Mouse (Mus musculus) heart, embryonic 13.5 days (tissue): ENCODE results near the gene Mfrp. TPM values are rescaled to one million over a fixed set of nuclear protein-coding genes. Genes with fewer than 3 reads are reported as not detected.

Source experiments
- ATAC-seq: fragments of 200-750 bp; cut with Nextera tagmentation; 2 replicates; pipeline ENCODE4 v1.8.0; 2017; ENCODE audit warnings: moderate TSS enrichment; ENCODE audit not compliant: insufficient number of reproducible peaks, low FRiP score, low TSS enrichment; ENCODE audit errors: extremely low read depth
- H3K27ac ChIP-seq: fragments of 300-500 bp; sonication (generic); replicated peaks from 2 replicates; pipeline ENCODE4 v1.5.1; 2015; ENCODE audit warnings: moderate library complexity, mild to moderate bottlenecking, inconsistent platforms
- H3K27me3 ChIP-seq: fragments of 300-500 bp; sonication (generic); replicated peaks from 2 replicates; pipeline ENCODE4 v1.6.1; 2015; ENCODE audit warnings: mild to moderate bottlenecking, inconsistent platforms
- H3K36me3 ChIP-seq: fragments of 300-500 bp; sonication (generic); 2 replicates; pipeline ENCODE4 v1.6.1; 2015; ENCODE audit warnings: mild to moderate bottlenecking, inconsistent platforms
- H3K4me1 ChIP-seq: fragments of 300-500 bp; sonication (generic); 2 replicates; pipeline ENCODE4 v1.6.1; 2015; ENCODE audit warnings: inconsistent platforms
- H3K4me2 ChIP-seq: fragments of 300-500 bp; sonication (generic); 2 replicates; pipeline ENCODE4 v1.6.1; 2015; ENCODE audit warnings: inconsistent platforms, mild to moderate bottlenecking, moderate library complexity
- H3K4me3 ChIP-seq: fragments of 300-500 bp; sonication (generic); 2 replicates; pipeline ENCODE4 v1.5.1; 2015; ENCODE audit warnings: moderate library complexity, mild to moderate bottlenecking, inconsistent platforms
- H3K9ac ChIP-seq: fragments of 300-500 bp; sonication (generic); 2 replicates; pipeline ENCODE4 v1.6.1; 2015; ENCODE audit warnings: inconsistent platforms, mild to moderate bottlenecking, moderate library complexity
- H3K9me3 ChIP-seq: fragments of 300-500 bp; sonication (generic); 2 replicates; pipeline ENCODE4 v1.6.1; 2016; ENCODE audit warnings: inconsistent platforms
- WGBS: fragments of 180-500 bp; shearing (Covaris S2); methylation state at CpG from one replicate; pipeline ENCODE4 v1.1.7; 2015; ENCODE audit warnings: mixed read lengths; 5-methylcytosine and 5-hydroxymethylcytosine counted together
- polyA plus RNA-seq: library from polyadenylated mRNA; unstranded; fragments of >200 nt; fragmentation: Nextera tagmentation; extraction: Ambion mirVana; gene quantifications from 2 replicates; pipeline ENCODE4 v1.2.1, GENCODE M21; 2015

Gene Mfrp
- polyA plus RNA-seq, 1 experiment from 2014 or later, result not detected

GRCm38 (mm10) chr9:44133287-44133686 is 31.8 kb downstream of the Mfrp start:
- H3K4me3 ChIP-seq, result peak overlapping the region; percentile 94
- peak overlapping the region; percentile 98 for H3K9ac ChIP-seq
- H3K27ac ChIP-seq, result peak overlapping the region; percentile 97
- no peak for ATAC-seq
- H3K36me3 ChIP-seq, result peaks cover 21% of the 10 kb centered on the region
- no peaks in the 10 kb centered on the region for H3K9me3 ChIP-seq
- no peaks in the 10 kb centered on the region for H3K27me3 ChIP-seq
- peak overlapping the region; percentile 89 for H3K4me2 ChIP-seq
- peaks cover 80% of the 10 kb centered on the region for H3K4me1 ChIP-seq
- 13% methylated on average over 2 of the region's 2 CpGs for WGBS

GRCm38 (mm10) chr9:44134101-44134850 is 32.7 kb downstream of the Mfrp start, which contains the start of gene Mcam:
Gene Mcam (plus strand): TSS chr9:44134469.
- Histone ChIP-seq H3K4me1 (peaks cover 83% of the 10 kb centered on the region), H3K27me3 (no peaks in the 10 kb centered on the region), H3K9me3 (no peaks in the 10 kb centered on the region), H3K27ac (peak within 1 kb of the TSS; percentile 97), H3K4me3 (peak within 1 kb of the TSS; percentile 94), H3K36me3 (peaks cover 31% of the 10 kb centered on the region), H3K4me2 (peak within 1 kb of the TSS; percentile 89), H3K9ac (peak within 1 kb of the TSS; percentile 98)
- under 1% methylated on average over 54 of the region's 55 CpGs for WGBS
- ATAC-seq, result peak; percentile 29; the same call in 1 of the 2 replicates

- peak; percentile 35; the same call in 1 of the 2 replicates for ATAC-seq
- WGBS, result 1% methylated on average over 49 of the region's 49 CpGs
These were observed 33.6 kb downstream of the Mfrp start for GRCm38 (mm10) chr9:44134851-44135730.

GRCm38 (mm10) chr9:44135731-44136411 is 34.3 kb downstream of the Mfrp start:
- peak overlapping the region; percentile 94 for H3K4me3 ChIP-seq
- H3K27ac ChIP-seq, result peak overlapping the region; percentile 97
- 9% methylated on average over 7 of the region's 7 CpGs for WGBS
- H3K4me1 ChIP-seq, result peaks cover 76% of the 10 kb centered on the region
- H3K4me2 ChIP-seq, result peak overlapping the region; percentile 89
- H3K9ac ChIP-seq, result peak overlapping the region; percentile 98
- peaks cover 46% of the 10 kb centered on the region for H3K36me3 ChIP-seq
- H3K27me3 ChIP-seq, result no peaks in the 10 kb centered on the region
- no peaks in the 10 kb centered on the region for H3K9me3 ChIP-seq
- no peak for ATAC-seq

More at GRCm38 (mm10) chr9:44134851-44135730, 33.6 kb downstream of the Mfrp start:
- peak overlapping the region; percentile 97 for H3K27ac ChIP-seq
- peak overlapping the region; percentile 89 for H3K4me2 ChIP-seq
- H3K27me3 ChIP-seq, result no peaks in the 10 kb centered on the region
- no peaks in the 10 kb centered on the region for H3K9me3 ChIP-seq
- H3K9ac ChIP-seq, result peak overlapping the region; percentile 98
- H3K4me1 ChIP-seq, result peaks cover 79% of the 10 kb centered on the region
- H3K4me3 ChIP-seq, result peak overlapping the region; percentile 94
- peaks cover 39% of the 10 kb centered on the region for H3K36me3 ChIP-seq

- Histone ChIP-seq H3K27me3 (no peaks in the 10 kb centered on the region), H3K4me2 (no peak overlapping the region), H3K9ac (no peak overlapping the region), H3K27ac (no peak overlapping the region), H3K9me3 (no peaks in the 10 kb centered on the region), H3K4me3 (no peak overlapping the region), H3K36me3 (peaks cover 66% of the 10 kb centered on the region), H3K4me1 (peaks cover 56% of the 10 kb centered on the region)
- ATAC-seq, result no peak
- whole genome bisulfite sequencing, result 46% methylated on average over 4 of the region's 4 CpGs
These were observed 36.3 kb downstream of the Mfrp start for GRCm38 (mm10) chr9:44137846-44138245.

GRCm38 (mm10) chr9:44141951-44142350 is 40.4 kb downstream of the Mfrp start:
- 67% methylated on average over 5 of the region's 5 CpGs for WGBS
- Histone ChIP-seq H3K4me3 (no peak overlapping the region), H3K9ac (no peak overlapping the region), H3K27me3 (no peaks in the 10 kb centered on the region), H3K27ac (no peak overlapping the region), H3K4me1 (peaks cover 46% of the 10 kb centered on the region), H3K4me2 (no peak overlapping the region), H3K9me3 (no peaks in the 10 kb centered on the region), H3K36me3 (peaks cover 94% of the 10 kb centered on the region)
- no peak for ATAC-seq

GRCm38 (mm10) chr9:44143421-44143820 is 41.9 kb downstream of the Mfrp start:
- Histone ChIP-seq H3K36me3 (peaks cover 87% of the 10 kb centered on the region), H3K27ac (peak overlapping the region; percentile 45; the same call in 1 of the 2 replicates)
- WGBS, result 69% methylated on average over 5 of the region's 5 CpGs

GRCm38 (mm10) chr9:44144023-44144717 is 42.6 kb downstream of the Mfrp start:
- ATAC-seq, result no peak

More at GRCm38 (mm10) chr9:44143421-44143820, 41.9 kb downstream of the Mfrp start:
- ATAC-seq, result no peak
- H3K9ac ChIP-seq, result peak overlapping the region; percentile 28; the same call in 1 of the 2 replicates
- H3K27me3 ChIP-seq, result no peaks in the 10 kb centered on the region
- no peaks in the 10 kb centered on the region for H3K9me3 ChIP-seq
- H3K4me2 ChIP-seq, result no peak overlapping the region
- H3K4me1 ChIP-seq, result peaks cover 43% of the 10 kb centered on the region
- no peak overlapping the region for H3K4me3 ChIP-seq

GRCm38 (mm10) chr9:44144718-44145060 is 43.2 kb downstream of the Mfrp start:
- Histone ChIP-seq H3K4me1 (peaks cover 33% of the 10 kb centered on the region), H3K36me3 (peaks cover 86% of the 10 kb centered on the region), H3K9ac (no peak overlapping the region), H3K9me3 (no peaks in the 10 kb centered on the region), H3K27ac (peak overlapping the region; percentile 45; the same call in 1 of the 2 replicates), H3K4me3 (no peak overlapping the region), H3K4me2 (no peak overlapping the region), H3K27me3 (no peaks in the 10 kb centered on the region)
- no peak for ATAC-seq

More at GRCm38 (mm10) chr9:44144023-44144717, 42.6 kb downstream of the Mfrp start:
- H3K9me3 ChIP-seq, result no peaks in the 10 kb centered on the region
- peak overlapping the region; percentile 45; the same call in 1 of the 2 replicates for H3K27ac ChIP-seq
- WGBS, result 28% methylated on average over 7 of the region's 8 CpGs
- no peaks in the 10 kb centered on the region for H3K27me3 ChIP-seq
- H3K4me3 ChIP-seq, result no peak overlapping the region
- H3K4me2 ChIP-seq, result no peak overlapping the region
- H3K4me1 ChIP-seq, result peaks cover 36% of the 10 kb centered on the region
- peaks cover 86% of the 10 kb centered on the region for H3K36me3 ChIP-seq
- 0 out of 2 replicates have a peak overlapping the region, but pooled peaks have one; percentile 28 for H3K9ac ChIP-seq

GRCm38 (mm10) chr9:44147290-44147689 is 45.8 kb downstream of the Mfrp start:
- Histone ChIP-seq H3K4me2 (no peak overlapping the region), H3K9me3 (no peaks in the 10 kb centered on the region), H3K36me3 (peaks cover 86% of the 10 kb centered on the region), H3K27me3 (no peaks in the 10 kb centered on the region), H3K4me3 (no peak overlapping the region), H3K9ac (no peak overlapping the region), H3K4me1 (peaks cover 29% of the 10 kb centered on the region), H3K27ac (no peak overlapping the region)
- ATAC-seq, result no peak
- WGBS, result 46% methylated on average over 3 of the region's 3 CpGs
